Mouse (Mus musculus): Measurements from ENCODE around the gene Crlf1.

Crlf1 gene

DNA sequence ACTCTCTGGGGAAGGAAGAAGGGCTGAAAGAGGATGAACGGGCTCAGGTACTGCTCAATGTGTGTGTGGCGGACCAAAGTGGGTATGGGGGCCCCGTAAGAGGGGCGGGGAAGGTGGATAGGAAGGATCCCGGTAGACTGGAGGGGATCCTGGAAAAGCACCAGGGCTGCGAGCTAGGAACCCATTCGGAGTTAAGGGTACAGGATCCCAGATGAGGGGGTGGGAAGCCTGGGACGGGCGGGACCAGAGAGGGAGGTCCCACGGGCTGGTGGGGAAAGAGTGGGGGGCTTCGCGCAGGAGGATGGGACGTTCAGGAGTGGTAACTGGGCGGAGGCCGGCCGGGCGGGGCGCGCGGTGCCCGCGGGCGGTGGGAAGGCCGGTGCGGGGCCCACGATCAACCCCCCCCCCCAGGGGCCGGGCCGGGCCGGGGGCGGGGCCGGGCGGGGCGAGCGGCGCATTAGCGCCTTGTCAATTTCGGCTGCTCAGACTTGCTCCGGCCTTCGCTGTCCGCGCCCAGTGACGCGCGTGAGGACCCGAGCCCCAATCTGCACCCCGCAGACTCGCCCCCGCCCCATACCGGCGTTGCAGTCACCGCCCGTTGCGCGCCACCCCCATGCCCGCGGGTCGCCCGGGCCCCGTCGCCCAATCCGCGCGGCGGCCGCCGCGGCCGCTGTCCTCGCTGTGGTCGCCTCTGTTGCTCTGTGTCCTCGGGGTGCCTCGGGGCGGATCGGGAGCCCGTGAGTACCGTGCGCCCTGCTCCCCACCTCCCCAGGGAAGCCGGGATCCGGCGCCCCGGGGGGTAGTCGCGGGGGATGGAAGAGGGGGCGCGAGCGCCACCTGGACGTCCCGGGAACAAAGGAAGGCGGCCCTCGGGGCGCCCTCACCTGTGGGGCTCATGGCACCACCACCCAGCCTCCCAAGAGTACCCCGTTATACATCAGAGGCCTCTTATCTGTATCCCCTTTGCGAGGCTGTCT, at the start of gene Crlf1:
Gene Crlf1 (plus strand): TSS at position 495 of the 977 bp plus-strand sequence.
- no peak for DNase-seq (ENCODE audit: low spot score)

GRCm38 (mm10) chr8:70443326-70443725, 49.6 kb upstream of the Crlf1 start:
- no peak for DNase-seq (ENCODE audit: low spot score)

- DNase-seq (ENCODE audit: low spot score), result no peak
Measured at GRCm38 (mm10) chr8:70445988-70446387, 47.0 kb upstream of the Crlf1 start.

DNA sequence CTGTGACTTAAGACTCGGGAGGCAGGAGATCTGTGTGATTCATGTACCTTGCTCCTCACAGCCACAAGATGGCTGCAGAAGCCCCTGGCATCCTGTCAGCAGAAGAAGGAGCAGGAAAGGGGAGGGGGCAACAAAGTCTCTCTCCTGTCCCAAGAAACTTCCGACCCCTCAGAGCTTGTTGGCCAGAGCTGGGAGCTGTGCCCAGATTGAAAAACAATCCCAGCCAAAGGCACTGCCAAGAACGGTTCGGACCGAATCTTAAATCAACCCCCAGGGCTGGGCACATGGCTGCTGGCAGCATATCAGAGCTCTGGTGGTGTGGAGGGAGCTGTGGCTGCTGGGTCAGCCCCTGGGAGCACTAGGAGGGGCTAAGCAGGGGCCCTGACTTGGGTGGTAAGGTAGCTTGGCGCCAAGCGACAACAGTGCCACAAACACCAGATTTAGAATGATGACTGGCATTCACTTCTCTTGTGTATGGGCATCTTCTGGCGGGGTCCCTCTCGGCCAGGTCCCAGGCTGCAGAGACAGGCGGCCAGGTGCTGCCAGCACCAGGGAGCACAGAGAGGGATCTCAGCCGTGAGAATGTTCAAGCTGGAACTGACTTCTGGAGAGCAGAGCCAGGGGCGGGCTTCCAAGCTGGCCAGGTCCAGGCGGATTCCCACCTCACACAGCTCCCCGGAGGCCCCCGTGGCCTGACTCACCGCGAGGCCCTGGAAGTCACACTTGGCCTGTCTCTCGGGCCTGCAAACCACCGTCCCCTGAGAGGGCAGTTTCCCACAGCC, 45.1 kb upstream of the Crlf1 start:
- no peak for DNase-seq (ENCODE audit: low spot score)

DNA sequence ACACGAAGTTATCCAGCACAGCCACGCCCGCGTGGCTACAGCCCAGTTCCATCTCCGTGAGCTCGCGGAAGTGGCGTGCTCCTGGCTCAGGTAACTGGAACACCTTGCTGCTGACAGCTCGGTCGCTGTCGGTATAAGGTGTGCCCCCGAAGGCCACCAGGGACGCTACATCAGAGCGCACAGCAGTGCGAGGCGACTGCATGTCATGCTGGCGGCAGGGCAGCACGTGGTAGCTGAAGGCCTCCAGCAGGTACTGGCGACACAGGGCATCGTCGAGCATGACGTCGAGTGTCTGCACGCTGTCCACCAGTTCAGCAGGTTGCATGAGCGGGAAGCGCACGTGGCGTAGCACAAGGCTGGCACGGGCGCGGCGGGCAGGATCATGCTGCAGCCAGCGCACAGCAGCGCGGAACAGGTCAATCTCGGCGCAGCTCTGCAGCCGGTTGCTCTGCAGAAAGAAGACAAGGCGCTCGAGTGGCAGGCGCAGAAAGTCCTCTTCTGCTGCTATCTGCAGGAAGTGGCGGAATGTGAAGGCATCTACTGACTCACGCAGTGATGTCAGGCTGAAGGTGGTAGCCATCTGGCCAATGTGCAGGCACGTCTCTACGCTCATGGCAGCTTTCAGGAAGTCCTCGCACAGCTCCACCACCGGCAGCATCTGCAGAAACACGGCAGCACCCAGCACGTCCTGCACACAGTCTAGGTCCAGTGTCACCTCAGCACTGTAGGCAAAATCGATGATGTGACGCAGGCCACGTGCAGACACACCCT, 40.6 kb upstream of the Crlf1 start:
- DNase-seq (ENCODE audit: low spot score), result no peak

DNA sequence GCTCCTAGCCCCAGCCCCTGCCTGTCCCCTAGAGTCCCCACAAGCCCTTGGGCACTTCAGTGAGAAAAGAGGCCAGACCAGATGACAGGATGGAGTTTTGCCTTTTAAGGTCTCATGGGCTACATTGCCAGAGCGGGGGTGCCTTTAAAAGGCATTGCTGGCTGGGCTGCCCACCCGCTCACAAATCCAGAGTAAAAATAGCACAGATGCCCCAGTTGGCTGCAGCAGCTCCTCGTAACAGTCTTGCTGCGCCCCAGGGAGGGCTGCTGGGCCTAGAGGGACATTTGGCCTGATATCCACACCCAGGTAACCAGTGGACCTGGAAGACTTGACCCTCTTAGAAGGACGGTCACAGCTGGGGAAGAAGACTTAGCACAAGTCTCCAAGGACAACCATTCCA, 39.1 kb upstream of the Crlf1 start:
- no peak for DNase-seq (ENCODE audit: low spot score)

DNA sequence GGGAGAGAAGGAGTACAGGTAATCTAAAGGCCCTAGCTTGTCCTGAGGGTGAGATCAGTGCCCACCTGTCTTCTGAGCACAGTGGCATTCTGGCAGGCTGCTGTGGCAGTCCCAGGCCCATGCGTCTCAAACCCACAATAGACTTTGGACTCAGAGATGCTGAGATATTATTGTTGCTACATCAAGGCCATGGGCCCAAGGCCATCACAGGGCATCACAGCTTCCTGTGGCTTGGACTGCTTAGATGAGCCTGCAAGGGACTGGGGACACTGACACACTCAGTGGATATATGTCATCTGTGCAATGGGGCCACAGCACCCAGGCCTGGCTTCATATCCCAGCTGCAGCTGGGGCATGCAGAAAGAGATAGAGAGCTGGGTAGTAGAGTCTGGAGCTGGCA, 36.0 kb upstream of the Crlf1 start:
- DNase-seq (ENCODE audit: low spot score), result no peak

GRCm38 (mm10) chr8:70457882-70458281, 35.1 kb upstream of the Crlf1 start:
- no peak for DNase-seq (ENCODE audit: low spot score)

- no peak for DNase-seq (ENCODE audit: low spot score)
Measured at GRCm38 (mm10) chr8:70458462-70458861, 34.5 kb upstream of the Crlf1 start.

- DNase-seq (ENCODE audit: low spot score), result no peak
Measured at GRCm38 (mm10) chr8:70459636-70460035, 33.3 kb upstream of the Crlf1 start.

DNA sequence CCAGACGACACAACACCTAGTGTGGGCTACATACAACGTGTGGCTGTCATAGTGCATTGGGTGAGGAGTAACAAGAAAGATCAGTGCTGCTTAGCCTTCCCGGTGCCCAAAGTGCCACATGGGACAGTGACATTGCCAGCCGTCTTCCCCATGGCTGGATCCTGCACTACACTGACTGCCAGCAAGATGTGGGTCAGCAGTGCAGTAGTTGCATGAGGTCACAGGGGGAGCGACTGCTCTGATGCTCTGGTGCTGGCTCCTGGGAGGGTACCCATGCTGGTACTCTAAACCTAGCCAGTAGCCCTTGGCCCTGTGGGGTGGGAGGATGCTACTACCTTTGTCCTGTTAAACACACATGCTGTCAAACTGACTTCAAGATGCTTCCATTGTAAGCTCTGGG, 32.8 kb upstream of the Crlf1 start:
- no peak for DNase-seq (ENCODE audit: low spot score)

DNA sequence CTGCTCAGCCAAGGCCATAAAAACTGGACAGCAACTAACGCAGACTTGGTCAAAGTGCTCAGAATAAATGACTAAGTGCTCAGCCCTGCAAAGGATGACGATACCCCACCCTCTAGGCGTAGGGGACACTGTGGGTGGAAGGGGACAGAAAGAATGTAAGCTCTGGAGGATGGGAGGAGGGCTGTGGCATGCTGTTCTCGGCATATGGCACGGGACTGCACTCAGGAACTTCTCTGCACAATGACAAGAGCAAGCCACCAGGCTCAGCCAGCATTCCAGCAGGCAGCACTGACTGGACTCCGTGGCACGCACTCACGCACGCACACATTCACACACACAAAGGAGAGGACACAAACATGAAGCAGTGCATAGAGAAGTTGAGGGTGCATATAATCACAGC, 32.4 kb upstream of the Crlf1 start:
- DNase-seq (ENCODE audit: low spot score), result no peak

GRCm38 (mm10) chr8:70461765-70462515, 31.0 kb upstream of the Crlf1 start:
- no peak for DNase-seq (ENCODE audit: low spot score)

DNA sequence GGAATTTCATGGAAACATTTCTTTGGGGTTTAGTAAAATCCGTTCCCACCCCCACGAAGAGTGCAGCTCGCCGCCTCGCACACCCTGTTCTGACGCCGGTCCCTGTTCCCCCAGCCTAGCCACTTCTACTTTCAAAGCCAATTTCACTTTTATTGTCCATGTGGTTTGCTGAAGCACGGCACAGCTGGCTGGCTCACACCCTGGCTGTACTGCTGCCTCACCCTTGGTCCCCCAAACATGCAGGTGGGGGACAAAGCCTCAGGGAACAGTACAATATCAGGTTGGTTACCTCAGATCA, 30.5 kb upstream of the Crlf1 start:
- no peak for DNase-seq (ENCODE audit: low spot score)

- DNase-seq (ENCODE audit: low spot score), result no peak
Measured at GRCm38 (mm10) chr8:70463306-70463705, 29.7 kb upstream of the Crlf1 start.

DNA sequence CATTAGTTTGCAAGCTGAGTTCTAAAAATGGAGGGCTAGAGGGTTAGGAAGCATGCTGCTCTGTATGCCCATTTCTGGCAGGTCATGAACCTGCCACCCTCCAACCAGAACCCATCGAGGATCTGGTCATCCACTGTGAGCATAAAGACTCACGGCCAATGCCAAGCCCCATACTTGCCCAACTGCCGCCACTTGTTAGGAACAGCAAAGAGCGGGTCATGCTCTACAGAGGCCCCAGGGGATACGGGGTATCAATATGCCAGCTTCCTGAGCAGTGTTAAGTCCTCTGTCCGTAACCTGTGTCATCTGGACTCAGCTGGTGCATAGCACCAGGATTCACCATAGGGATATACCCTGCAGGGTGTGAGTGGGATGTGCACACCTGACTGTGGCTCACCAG, 28.8 kb upstream of the Crlf1 start:
- DNase-seq (ENCODE audit: low spot score), result no peak

DNA sequence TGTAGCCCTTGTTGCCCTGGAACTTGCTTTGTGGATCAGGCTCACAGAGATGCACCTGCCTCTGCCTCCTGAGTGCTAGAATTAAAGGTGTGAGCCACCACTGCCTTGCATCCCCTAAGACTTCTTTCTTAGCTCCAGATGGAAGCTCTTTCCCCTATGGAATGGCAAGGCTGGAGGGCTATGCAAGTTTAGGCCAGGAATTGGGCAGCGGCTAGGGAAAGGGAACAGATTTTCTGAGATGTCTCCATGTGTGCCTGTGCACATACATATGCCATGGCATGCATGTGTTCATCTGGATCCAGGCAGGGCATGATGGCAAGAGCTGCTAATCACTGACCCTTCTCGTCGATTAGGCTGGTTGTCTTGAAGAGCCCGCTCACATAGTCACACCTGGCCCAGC, 27.3 kb upstream of the Crlf1 start:
- DNase-seq (ENCODE audit: low spot score), result no peak

GRCm38 (mm10) chr8:70466305-70466704, 26.7 kb upstream of the Crlf1 start:
- no peak for DNase-seq (ENCODE audit: low spot score)

GRCm38 (mm10) chr8:70466771-70467170, 26.2 kb upstream of the Crlf1 start:
- no peak for DNase-seq (ENCODE audit: low spot score)

DNA sequence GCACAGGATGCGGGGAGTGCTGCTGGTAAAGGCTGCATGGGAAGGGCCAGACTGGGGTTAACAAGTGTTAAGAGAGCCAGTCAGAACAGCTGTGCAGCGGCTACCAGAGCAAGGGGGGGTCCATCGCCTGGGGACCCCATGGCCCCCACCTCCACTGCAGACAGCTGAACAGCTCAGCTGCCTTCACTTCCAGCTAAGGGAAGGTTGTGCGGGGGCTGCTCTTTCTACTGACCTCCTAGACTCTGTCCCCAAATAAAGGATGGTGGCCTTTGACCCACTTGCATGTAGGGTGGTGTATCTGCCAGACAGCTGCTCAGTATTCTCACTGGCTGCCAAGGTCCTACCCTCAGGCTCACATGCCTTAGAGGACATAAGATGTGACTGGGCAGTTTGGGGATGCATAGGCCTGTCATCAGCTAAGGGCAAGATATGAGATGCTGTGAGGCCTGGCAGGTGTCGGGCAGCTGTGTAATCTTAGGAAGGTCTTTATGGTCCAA, 25.7 kb upstream of the Crlf1 start:
- DNase-seq (ENCODE audit: low spot score), result no peak

- no peak for DNase-seq (ENCODE audit: low spot score)
Measured at GRCm38 (mm10) chr8:70467907-70468306, 25.1 kb upstream of the Crlf1 start.

GRCm38 (mm10) chr8:70468733-70469132, 24.2 kb upstream of the Crlf1 start:
- DNase-seq (ENCODE audit: low spot score), result no peak
